ENCODE assay signal across 8 mouse cellular contexts in the genomic region with DNA sequence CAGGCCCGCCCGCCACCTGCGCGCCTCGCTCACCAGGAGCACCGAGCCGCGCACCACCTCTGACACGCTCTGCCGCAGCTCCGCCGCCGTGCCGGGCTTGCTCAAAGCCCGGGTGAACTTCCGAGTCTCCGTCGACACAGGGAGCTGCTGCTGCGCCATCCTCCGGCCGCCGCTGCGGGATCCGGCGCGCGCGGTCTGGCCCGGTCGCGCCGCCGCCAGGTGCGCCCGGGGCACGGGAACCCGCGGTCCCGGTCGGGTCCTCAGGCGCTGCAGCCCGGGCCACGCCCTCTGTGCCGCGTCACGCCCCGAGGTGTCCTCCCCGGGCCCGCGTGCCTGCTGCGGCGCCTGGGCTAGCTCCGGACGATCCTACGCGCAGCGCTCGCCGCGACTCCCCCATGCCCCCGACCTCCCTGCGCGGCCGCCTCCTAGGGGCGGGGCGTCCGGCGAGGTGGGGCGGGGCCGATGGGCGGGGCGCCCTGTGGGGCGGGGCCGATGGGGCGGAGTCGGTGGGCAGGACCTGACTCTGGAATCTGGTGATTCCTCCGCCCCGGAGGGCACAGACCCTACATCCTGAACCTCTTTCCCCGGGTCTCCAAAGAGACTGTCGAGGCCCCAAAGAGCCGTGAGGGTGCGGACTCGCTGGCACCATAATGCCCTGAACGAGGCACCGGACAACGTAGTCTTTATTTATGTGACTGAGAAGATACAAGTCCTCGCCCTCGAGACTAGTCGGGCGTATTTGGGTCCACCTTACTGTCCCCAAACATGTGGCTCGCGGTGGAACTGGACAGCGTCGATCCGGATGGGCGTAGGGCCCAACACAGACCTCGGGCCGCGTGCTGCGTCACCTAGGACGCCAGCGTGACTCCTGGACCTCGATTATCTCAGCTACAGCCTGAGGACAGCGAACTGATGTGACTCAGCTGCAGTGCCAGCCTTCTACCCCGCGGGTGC. TPM values are rescaled to one million over a fixed set of nuclear protein-coding genes. Genes with fewer than 3 reads are reported as not detected.
DNase-seq lines count a peak whose midpoint lies in the region; ATAC-seq and TF ChIP-seq lines count a peak whose summit lies in the region.

TSS of gene Dock9 (minus strand) at position 381 of the 954 bp plus-strand sequence.

- peak within 1 kb of the TSS; percentile 95 for H3K4me2 ChIP-seq in kidney, embryonic 14.5 days (replicated peaks; ENCODE audit: low read depth, low read length)
- peak within 1 kb of the TSS; percentile 85 for H3K4me2 ChIP-seq in limb, embryonic 15.5 days

- peak within 1 kb of the TSS; percentile 66 for H3K4me3 ChIP-seq in bone marrow macrophage, adult 2 months (ENCODE audit: insufficient read depth, low read length)
- H3K4me3 ChIP-seq in embryonic fibroblast, embryonic 13.5 days (ENCODE audit: insufficient read depth, low read length) = peak within 1 kb of the TSS; percentile 71
- peak within 1 kb of the TSS; percentile 73 for H3K4me3 ChIP-seq in kidney, embryonic 14.5 days (ENCODE audit: low read length)
- H3K4me3 ChIP-seq in limb, embryonic 15.5 days = peak within 1 kb of the TSS; percentile 73

- no peak for TF ChIP-seq CTCF in bone marrow macrophage, adult 2 months (IDR thresholded peaks at IDR 0.05; ENCODE audit: low read depth, low read length)
- TF ChIP-seq CTCF in embryonic fibroblast, embryonic 13.5 days (IDR thresholded peaks at IDR 0.05; ENCODE audit: borderline replicate concordance, insufficient read depth, low read length) = no peak

- TF ChIP-seq POLR2A in bone marrow macrophage, adult 2 months (IDR thresholded peaks at IDR 0.05; ENCODE audit: borderline replicate concordance, low read depth, low read length) = peak; percentile 66; the same call in 1 of the 2 replicates
- peak; percentile 79 for TF ChIP-seq POLR2A in embryonic fibroblast, embryonic 13.5 days (IDR thresholded peaks at IDR 0.05; ENCODE audit: low read depth, low read length)

- no peaks in the 10 kb centered on the region for H3K9me3 ChIP-seq in kidney, embryonic 14.5 days (ENCODE audit: control insufficient read depth, low read length)
- no peaks in the 10 kb centered on the region for H3K9me3 ChIP-seq in limb, embryonic 15.5 days

- peak within 1 kb of the TSS; percentile 44 for H3K27ac ChIP-seq in bone marrow macrophage, adult 2 months (ENCODE audit: insufficient read depth, low read depth, low read length)
- H3K27ac ChIP-seq in embryonic fibroblast, embryonic 13.5 days (ENCODE audit: insufficient read depth, low read length) = peak within 1 kb of the TSS; percentile 54
- H3K27ac ChIP-seq in kidney, embryonic 14.5 days (ENCODE audit: low read depth, low read length) = peak within 1 kb of the TSS; percentile 85
- peak within 1 kb of the TSS; percentile 79 for H3K27ac ChIP-seq in limb, embryonic 15.5 days

- H3K4me1 ChIP-seq in bone marrow macrophage, adult 2 months (ENCODE audit: control insufficient read depth, insufficient read depth, low read length) = no peaks in the 10 kb centered on the region
- H3K4me1 ChIP-seq in embryonic fibroblast, embryonic 13.5 days (ENCODE audit: control insufficient read depth, insufficient read depth, low read length) = no peaks in the 10 kb centered on the region
- H3K4me1 ChIP-seq in kidney, embryonic 14.5 days (ENCODE audit: control insufficient read depth, insufficient read depth, low read length) = peaks cover 7% of the 10 kb centered on the region
- H3K4me1 ChIP-seq in limb, embryonic 15.5 days = peaks cover 14% of the 10 kb centered on the region

- under 1% methylated on average over 78 of the region's 106 CpGs for WGBS in kidney, embryonic 14.5 days
- WGBS in limb, embryonic 15.5 days = under 1% methylated on average over 97 of the region's 106 CpGs

- H3K36me3 ChIP-seq in kidney, embryonic 14.5 days (ENCODE audit: control insufficient read depth, insufficient read depth, low read length) = no peaks in the 10 kb centered on the region
- H3K36me3 ChIP-seq in limb, embryonic 15.5 days = no peaks in the 10 kb centered on the region

- ATAC-seq in kidney, embryonic 14.5 days (ENCODE audit: low FRiP score, low TSS enrichment) = peak; percentile 93
- ATAC-seq in limb, embryonic 15.5 days (ENCODE audit: insufficient number of reproducible peaks, low FRiP score, low TSS enrichment, low read depth) = peak; percentile 88

- H3K9ac ChIP-seq in kidney, embryonic 14.5 days (ENCODE audit: low read depth, low read length) = peak within 1 kb of the TSS; percentile 65
- H3K9ac ChIP-seq in limb, embryonic 15.5 days = peak within 1 kb of the TSS; percentile 53

- peak; percentile 94 for DNase-seq in A20 (ENCODE audit: low read depth, low spot score)
- peak; percentile 87 to 89 for DNase-seq in heart, adult 9 months (ENCODE audit: low spot score in 2 of 2)
- DNase-seq in monocyte, adult 2 months (ENCODE audit: low read depth in 1 of 2, low spot score in 2 of 2) = peak; percentile 21 to 51
- peak; percentile 87 to 88 for DNase-seq in spleen, postnatal 36 days (ENCODE audit: low spot score in 2 of 2)

- no peaks in the 10 kb centered on the region for H3K27me3 ChIP-seq in kidney, embryonic 14.5 days (ENCODE audit: control insufficient read depth, insufficient read depth, low read length)
- peaks cover 21% of the 10 kb centered on the region; the same call in 1 of the 2 replicates for H3K27me3 ChIP-seq in limb, embryonic 15.5 days

RNA-seq across cellular contexts. Expression of gene Dock9, which starts in this region (rescaled TPM):
- polyA plus RNA-seq in bone marrow macrophage, adult 2 months (2012; ENCODE audit: insufficient read depth, insufficient read length, missing spikeins) = 1.1 and 1.4 TPM in 2 replicates
- polyA plus RNA-seq in embryonic fibroblast, embryonic 13.5 days (2011; ENCODE audit: insufficient read length, low read depth, missing spikeins) = 8.9 and 10.2 TPM in 2 replicates
- 8.3 and 14.3 TPM in 2 replicates for polyA plus RNA-seq in kidney, embryonic 14.5 days (2014; fragmentation: Nextera tagmentation; extraction: Ambion mirVana)
- polyA plus RNA-seq in limb, embryonic 15.5 days (2015; fragmentation: Nextera tagmentation; extraction: Ambion mirVana) = 10.2 and 11.0 TPM in 2 replicates

Comparison
In these comparisons a context has a peak if more than half of its experiments do, and no peak if none do; other contexts are left out.
1. Peak in every context shown above with its lines: DNase-seq, ATAC-seq, H3K4me3 ChIP-seq and H3K27ac ChIP-seq.
2. DNase-seq: peak in every context shown above with its lines; median percentile 94 in A20; 88 in heart, adult 9 months; 88 in spleen, postnatal 36 days; 36 in monocyte, adult 2 months.